Mouse (Mus musculus): ENCODE results near the gene Csrnp2.

Csrnp2 gene

GRCm38 (mm10) chr15:100429959-100430565 lies 65.2 kb downstream of the Csrnp2 start:
- DNase-seq (ENCODE audit: low spot score): no peak

Data from layer of hippocampus, adult 9-10 months (tissue).